Mouse (Mus musculus): Measurements from ENCODE around the gene Taf6l.

Gene Taf6l

GRCm38 (mm10) chr19:8790171-8790570, 4.0 kb upstream of the Taf6l start:
- no peak for DNase-seq (ENCODE audit: extremely low spot score)

GRCm38 (mm10) chr19:8789171-8789570, 3.0 kb upstream of the Taf6l start:
- DNase-seq (ENCODE audit: extremely low spot score) = no peak

DNA sequence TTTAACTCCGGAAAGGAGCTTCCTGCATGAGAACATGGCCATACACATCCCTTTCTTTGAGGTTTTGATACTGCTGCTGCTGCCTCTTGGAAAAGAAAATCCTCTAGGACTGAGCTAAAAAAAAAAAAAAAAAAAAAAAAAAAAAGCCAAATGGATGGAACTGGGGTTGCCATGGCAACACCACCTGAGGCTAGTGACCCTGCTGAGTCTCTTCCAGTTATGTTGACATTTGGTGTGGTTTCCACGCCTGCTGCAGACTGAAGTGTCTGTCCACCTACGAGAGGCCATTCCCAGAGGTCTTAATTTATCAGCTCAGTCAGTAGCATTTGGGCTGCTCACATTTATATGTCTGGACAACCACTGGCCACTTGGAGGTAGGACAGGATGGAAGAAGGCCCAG, 2.3 kb upstream of the Taf6l start:
- DNase-seq (ENCODE audit: extremely low spot score) = no peak

GRCm38 (mm10) chr19:8774951-8775421, 11.2 kb downstream of the Taf6l start:
- DNase-seq (ENCODE audit: extremely low spot score) = no peak

DNA sequence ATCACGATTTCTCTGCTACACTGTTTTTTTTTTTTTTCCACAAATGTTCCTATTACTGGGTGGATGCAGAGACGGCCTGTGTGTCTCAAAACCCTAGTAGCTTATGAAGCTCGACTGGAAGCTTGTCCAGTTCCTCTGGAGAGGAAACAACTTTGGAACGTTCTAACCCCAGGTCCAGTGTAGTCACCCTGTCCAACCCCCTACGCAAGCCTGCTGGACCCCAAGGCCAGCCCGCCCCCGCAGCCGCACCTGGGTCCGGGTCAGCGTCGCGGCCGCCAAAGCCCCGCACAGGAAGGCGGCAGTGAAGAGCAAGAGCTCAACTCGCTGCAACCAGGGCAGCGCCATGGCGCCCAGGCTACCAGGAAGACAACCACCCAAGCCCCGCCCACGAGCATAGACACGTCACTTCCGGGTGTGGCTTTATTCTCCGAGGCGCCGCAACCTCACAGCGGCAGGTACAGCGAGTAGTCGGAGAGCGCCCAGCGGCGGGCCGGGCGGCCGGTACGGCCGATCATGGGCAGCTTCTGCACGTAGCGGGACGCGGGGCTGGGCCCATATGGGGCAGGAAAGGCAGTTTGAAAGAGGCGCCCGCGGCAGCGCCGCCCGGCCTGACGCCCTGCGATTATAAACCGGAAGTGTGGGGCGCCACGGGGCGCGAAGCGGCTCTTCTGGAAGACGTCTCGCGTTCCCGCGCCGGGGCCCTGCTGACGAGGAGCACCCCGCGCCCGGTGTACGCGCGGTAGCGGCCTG, 12.0 kb downstream of the Taf6l start, which contains the start of gene Tmem179b:
Gene Tmem179b, minus strand, starts transcription at position 382 of the 750 bp plus-strand sequence.
- DNase-seq (ENCODE audit: extremely low spot score) = peak; percentile 99

GRCm38 (mm10) chr19:8773409-8773808, 12.8 kb downstream of the Taf6l start:
- DNase-seq (ENCODE audit: extremely low spot score) = peak; percentile 31

GRCm38 (mm10) chr19:8772996-8773395, 13.2 kb downstream of the Taf6l start:
- DNase-seq (ENCODE audit: extremely low spot score) = no peak

GRCm38 (mm10) chr19:8770567-8771270, 15.5 kb downstream of the Taf6l start, which contains the start of gene Tmem223:
Gene Tmem223, plus strand, starts transcription at chr19:8770996.
- peak; percentile 83 for DNase-seq (ENCODE audit: extremely low spot score)

- no peak for DNase-seq (ENCODE audit: extremely low spot score)
Measured at GRCm38 (mm10) chr19:8765562-8765961, 20.7 kb downstream of the Taf6l start.

DNA sequence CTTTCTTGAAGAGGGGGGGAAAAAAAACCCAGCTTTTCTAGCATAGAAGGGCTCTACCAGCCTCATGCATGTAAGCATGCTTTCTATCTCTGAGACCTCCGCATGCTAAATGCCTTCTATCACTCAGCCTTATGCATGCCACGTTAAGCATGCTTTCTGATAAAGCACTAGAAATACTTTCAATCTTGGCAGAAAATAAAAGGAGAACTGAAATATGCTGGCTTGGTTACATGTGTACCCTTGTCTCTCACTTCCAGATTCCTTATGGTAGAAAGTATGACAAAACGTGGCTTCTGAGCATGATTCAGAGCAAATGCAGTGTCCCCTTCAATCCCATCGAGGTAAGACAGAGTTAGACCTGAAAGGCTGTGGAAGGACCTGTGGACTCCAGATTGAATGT, 22.9 kb downstream of the Taf6l start:
- DNase-seq (ENCODE audit: extremely low spot score) = no peak

DNA sequence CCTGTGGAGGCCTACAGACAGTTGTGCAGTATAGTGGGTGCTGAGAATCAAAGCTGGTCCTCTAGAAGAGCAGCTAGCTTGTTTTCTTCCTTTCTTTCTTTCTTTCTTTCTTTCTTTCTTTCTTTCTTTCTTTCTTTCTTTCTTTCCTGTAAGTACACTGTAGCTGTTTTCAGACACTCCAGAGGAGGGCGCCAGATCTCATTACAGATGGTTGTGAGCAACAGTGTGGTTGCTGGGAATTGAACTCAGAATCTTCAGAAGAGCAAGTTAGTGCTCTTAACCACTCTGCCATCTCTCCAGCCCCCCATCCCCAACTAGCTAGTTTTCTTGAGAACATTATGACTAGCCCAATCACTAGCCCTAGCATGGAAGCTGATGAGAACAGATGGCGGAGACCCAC, 25.5 kb downstream of the Taf6l start:
- DNase-seq (ENCODE audit: extremely low spot score) = no peak

DNA sequence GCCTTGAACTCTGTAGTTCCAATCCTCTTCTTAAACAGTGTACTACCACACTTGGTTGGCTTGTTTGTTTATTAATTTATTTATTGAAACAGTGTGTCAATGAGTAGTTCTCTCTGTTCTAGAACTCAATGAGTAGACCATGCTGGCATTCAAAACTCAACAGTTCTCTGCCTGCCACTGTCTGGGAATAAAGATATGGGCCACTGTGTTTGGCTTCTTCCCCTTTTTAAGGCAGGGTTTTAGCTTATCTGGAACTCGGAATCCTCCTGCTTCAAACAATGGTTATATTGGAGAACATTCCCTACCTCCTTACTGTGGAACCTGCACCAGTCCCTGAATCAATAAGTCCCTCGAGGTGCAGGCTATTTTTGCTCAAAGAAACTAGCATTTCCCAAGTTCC, 27.3 kb downstream of the Taf6l start:
- DNase-seq (ENCODE audit: extremely low spot score) = no peak

DNA sequence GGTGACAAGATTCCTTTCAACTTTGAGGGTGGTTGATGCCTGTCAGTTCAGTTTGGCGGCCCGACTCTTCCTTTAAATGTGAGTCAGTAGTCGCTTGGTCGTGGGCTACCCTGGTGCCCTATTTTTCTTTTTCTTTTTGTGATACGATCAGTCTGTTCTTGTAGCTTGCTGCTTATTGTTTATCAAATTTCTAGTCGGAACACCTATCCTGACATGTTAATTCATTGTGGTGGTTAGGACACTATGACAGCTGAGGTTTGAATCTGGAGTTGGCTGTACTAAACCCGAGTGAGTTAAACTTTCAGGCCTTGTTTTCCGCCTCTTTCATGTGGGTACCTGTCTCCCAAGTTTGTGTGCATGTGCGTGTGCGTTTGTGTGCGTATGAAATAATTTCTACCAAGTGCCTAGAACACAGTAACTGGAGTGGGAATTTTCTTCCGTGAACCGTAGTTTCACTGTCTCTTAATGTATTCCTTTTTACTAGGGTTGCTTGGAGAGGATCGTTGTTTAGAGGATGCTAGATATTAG, 28.7 kb downstream of the Taf6l start:
- DNase-seq (ENCODE audit: extremely low spot score) = no peak

- DNase-seq (ENCODE audit: extremely low spot score) = peak; percentile 89
Measured at GRCm38 (mm10) chr19:8756635-8757387, 29.4 kb downstream of the Taf6l start, which contains the start of gene Nxf1. Gene Nxf1, plus strand, starts transcription at chr19:8757073.

- DNase-seq (ENCODE audit: extremely low spot score) = no peak
Measured at GRCm38 (mm10) chr19:8755652-8756051, 30.6 kb downstream of the Taf6l start.

DNA sequence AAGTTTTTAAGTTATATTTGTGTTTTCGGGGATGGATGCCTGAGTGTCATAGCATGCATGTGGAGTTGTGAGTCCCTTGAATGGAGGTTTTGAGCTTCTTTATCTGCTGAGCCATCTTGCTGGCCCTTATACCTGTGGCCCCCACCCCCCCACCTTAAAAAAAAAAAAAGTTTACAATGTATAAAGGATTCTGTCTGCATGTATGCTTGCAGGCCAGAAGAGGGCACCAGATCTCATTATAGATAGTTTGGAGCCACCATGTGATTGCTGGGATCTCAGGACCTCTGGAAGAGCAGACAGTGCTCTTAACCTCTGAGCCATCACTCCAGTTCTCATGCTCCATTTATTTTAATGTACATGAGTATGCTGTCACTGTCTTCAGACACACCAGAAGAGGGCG, 38.8 kb downstream of the Taf6l start:
- no peak for DNase-seq (ENCODE audit: extremely low spot score)

- DNase-seq (ENCODE audit: extremely low spot score) = no peak
Measured at GRCm38 (mm10) chr19:8745382-8745781, 40.8 kb downstream of the Taf6l start.

GRCm38 (mm10) chr19:8742176-8742575, 44.0 kb downstream of the Taf6l start:
- DNase-seq (ENCODE audit: extremely low spot score) = no peak

DNA sequence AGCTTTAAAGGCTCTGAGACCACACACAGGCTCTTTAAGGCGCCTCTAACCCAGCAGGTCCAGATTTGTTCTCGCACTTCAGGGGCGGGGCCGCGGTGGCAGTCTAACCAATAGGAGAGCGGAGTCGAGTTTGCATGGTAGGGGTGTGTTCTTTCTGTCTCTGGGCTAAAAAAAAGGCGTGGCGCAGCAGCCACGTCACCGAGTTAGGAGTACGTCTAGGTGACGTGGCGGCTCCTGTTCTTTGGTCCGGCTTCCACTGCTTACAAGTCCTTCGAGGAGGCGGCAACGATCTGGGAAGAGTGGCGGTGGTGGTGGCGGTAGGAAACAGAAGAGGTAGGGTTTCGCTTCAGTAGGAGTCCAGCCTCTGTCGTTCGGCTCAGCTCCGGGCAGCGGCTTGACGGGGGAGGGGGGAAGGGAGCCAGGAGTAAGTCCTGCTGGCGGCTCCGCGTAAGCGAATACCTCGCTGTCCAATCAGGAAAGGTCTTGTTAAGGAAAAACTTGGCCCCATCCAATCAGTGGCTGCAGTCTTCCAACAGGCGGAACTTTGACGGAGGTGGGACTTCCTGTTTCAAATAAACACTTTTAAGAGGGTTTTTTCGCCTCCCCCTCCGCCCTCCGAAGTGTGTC, 44.9 kb downstream of the Taf6l start, which contains the start of gene Stx5a:
Gene Stx5a, plus strand, starts transcription at position 171 of the 627 bp plus-strand sequence.
- DNase-seq (ENCODE audit: extremely low spot score) = peak; percentile 97

DNA sequence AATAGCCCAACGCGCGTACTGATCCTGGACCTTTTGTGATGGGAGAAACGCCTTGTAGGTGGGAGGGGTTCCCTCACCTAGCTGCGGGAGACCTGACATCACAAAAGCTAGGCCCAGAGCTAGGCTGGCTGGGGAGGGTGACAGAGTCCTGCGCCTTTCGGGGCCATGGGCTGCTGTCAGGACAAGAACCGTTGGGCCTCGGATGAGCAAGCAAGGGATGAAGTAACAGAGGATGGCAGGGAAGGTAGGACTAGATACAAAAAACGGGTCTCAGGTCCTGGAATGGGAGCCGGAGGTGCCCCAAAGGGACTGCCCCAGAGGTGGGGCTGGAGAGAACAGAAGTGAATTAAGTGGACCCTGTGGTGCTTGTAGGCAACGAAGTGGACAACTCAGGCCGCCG, 45.6 kb downstream of the Taf6l start, which contains the start of gene 1700092M07Rik:
Gene 1700092M07Rik, plus strand, starts transcription at position 116 of the 400 bp plus-strand sequence.
- no peak for DNase-seq (ENCODE audit: extremely low spot score)

- no peak for DNase-seq (ENCODE audit: extremely low spot score)
Measured at GRCm38 (mm10) chr19:8739646-8740045, 46.6 kb downstream of the Taf6l start.
